Mouse (Mus musculus) liver, adult 2 months (tissue): ENCODE data around the gene Dnase1l2.

ENCODE experiments used
- CTCF ChIP-seq: fragments of 200-500 bp; IDR thresholded peaks from 2 replicates; pipeline ENCODE4 v1.5.1; 2011; ENCODE audit warnings: low read depth, low read length, control low read depth
- POLR2A ChIP-seq: fragments of 200-500 bp; IDR thresholded peaks from 2 replicates; pipeline ENCODE4 v1.6.1; 2011; ENCODE audit warnings: low read length, control low read depth; ENCODE audit not compliant: insufficient read depth; ENCODE audit errors: extremely low read depth

- TF ChIP-seq POLR2A: no peak
- TF ChIP-seq CTCF: no peak
Measured at GRCm38 (mm10) chr17:24490399-24490798, 47.5 kb upstream of the Dnase1l2 start.
